Mouse (Mus musculus) spleen, postnatal 36 days (tissue): ENCODE results near the gene Phf2.
A peak's percentile ranks its signal among the peaks of the same experiment; 100 is the strongest.

ENCODE experiments used
- DNase-seq, 2 experiments: peaks; one replicate each; pipeline ENCODE4 v3.0.0; 2022; ENCODE audit warnings: low spot score in 2 of 2, mixed read lengths in 1 of 2

Phf2 gene

DNA sequence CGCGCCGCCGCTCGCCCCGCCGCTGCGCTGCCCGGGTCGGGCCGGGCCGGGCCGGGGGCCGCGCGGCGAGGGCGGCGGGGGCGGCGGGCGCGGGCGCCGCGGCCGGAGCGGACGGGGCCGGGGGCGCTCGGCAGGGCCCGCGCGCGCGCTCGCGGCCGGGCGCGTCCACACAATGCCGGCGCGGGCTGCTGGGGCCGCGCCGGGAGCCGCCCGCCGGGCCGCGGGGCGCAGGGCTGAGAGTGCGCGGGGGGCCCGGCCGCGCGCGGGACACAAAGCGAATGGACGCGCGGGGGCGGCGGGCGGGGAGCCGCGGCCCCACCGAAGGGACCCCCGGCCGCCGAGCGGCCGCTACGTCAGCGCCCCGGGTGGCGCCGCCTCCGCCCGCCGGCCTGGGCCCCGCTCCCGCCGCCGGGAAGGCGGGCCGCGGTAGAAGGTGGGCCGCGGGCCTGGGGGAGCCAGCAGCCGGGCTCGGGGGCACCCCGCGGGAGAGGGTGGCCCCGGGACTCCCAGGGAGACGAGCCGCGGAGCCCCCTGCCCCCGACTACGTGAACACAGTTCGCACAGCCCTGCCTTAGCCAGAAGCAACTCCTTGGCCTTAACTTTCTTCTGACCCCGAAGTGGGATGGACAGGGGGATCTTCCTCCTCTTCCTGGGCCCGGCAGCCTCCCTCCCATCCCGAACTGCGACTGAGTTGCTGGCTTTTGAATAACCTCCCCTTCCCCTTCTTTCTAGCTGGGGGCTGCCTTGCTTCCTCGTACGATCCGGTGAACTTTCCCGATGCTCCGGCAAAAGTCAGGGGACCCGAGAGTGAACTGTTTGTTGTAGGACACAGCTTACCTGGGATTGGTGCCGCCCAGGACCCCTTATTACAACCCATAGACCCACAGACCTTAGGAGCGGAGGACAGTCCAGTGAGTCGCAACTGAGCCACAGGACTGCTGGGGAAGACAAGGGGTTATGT lies at the start of gene Phf2:
TSS of gene Phf2 (minus strand) at position 349 of the 961 bp plus-strand sequence.
- DNase-seq, result no peak

GRCm38 (mm10) chr13:48919756-48920415 lies 49.0 kb upstream of the Phf2 start:
- DNase-seq, result no peak

- no peak for DNase-seq
These were observed 46.2 kb upstream of the Phf2 start for GRCm38 (mm10) chr13:48917113-48917599.

- no peak for DNase-seq
These were observed 42.8 kb upstream of the Phf2 start for GRCm38 (mm10) chr13:48913680-48914079.

GRCm38 (mm10) chr13:48913141-48913540 lies 42.2 kb upstream of the Phf2 start:
- no peak for DNase-seq

GRCm38 (mm10) chr13:48911426-48911825 lies 40.5 kb upstream of the Phf2 start:
- no peak for DNase-seq

DNA sequence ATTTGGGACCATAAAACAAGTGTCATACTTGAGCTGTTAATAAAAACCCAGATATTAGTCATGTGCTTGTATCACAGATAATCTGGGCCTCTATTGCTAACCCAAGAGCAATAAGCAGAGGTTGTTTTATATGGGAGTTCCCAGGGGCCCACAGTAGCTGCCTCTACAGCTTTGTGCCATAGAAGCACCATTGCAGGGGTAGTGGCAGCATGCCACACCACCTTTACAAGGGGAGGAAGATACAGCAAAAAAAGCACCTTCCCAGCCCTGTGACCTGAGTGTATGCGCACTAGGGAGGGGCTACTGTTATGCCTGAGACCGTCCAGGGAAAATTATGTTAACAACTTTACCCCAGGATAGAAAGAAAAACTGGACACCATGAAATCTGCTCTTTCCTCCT lies 34.5 kb upstream of the Phf2 start:
- no peak for DNase-seq

DNA sequence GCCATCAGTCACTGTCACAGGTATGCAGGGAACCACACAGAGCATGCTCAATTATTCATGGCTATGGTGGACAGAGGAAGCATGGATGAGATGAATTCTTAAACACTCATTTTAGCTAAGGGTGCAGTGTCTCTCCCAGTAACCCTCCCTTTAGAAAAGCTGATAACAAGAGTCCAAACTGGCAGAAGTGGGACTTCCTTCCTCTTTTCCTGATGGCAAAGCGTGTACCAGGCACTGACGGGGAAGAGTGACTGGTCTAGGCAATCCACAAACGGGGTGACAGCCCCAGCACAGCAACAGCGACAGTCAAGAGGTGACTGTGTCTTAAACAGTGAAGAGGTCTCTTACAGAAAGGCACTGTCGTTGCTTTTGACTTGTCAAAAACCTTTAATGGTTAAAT lies 24.5 kb upstream of the Phf2 start:
- no peak for DNase-seq

- no peak for DNase-seq
These were observed 19.5 kb upstream of the Phf2 start for GRCm38 (mm10) chr13:48890260-48890960.

- peak; percentile 98 for DNase-seq
These were observed 7.6 kb upstream of the Phf2 start for GRCm38 (mm10) chr13:48878534-48878933.

DNA sequence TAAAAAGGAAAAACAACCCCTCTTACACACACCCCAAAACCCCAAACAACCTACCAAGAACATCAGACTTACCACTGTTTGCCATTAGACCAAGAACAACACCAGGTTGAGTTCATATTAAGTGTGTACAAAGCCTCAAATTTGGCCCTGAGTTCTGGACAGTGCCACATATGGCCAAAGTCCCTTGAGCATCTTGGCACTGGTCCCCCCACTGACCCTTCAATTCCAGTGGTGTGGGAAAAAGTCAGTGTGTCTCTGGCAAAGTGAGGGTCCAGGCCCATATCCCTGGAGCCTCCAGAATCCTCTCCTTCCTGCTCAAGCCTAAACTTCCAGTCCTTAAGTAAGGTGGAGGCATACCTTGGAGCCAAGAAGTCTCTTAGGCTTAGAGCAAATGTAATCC lies 6.9 kb upstream of the Phf2 start:
- no peak for DNase-seq

DNA sequence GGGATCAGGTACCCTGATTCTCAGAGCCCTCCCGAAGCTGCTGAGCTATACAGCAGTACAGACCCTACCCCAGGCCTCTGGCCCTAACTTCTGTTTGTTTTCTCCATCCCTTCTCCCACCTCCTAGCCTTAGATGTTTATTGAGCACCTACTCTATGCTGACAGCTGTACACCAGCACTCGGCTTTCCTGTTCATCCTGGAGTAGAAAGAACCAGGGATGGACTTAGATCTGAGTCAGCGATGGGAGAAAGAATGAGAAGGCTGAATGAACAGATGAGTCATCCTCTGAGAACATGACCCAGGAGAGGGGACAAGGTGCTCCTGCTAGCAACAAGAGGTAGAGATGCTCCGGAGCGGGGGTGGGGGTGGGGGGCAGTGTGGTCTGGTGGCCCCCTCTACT lies 1.8 kb upstream of the Phf2 start:
- DNase-seq, result no peak

DNA sequence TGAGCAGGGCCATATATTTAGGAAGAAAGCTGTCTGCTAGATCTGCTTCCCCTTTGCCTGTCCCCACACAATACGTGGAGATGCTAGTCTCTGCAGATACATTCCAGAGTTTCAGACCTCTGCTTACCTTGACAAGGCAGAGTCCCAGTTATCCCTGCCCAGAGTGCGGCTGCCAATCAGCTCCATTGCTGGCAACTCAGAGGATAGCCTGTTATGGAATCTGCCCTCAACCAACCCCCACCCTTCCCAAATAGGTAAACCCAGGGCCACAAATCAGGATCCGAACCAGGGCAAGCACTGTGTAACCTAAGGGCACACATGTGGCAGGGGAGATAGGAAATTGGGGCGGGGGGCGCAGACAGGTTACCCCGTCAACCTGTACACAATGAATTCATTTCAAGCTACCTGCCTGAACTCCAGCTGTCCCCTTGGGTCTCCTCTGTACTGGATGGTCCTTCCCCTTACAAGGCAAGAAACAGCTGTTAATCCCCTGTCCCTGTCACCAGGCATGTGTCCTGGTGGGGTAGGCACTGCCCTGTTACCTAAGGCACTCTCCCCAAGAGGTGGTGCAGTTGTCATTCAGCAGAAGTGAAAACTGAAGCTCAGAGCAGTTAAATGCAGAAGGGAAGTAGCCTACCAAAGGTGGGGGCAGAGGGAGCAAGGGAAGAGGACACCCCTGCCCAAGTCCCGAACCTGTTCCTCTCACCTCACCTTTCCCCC lies 1.1 kb upstream of the Phf2 start:
- DNase-seq, result peak; percentile 68

GRCm38 (mm10) chr13:48869950-48870770 lies 759 bp downstream of the Phf2 start:
- DNase-seq, result peak; percentile 45 to 52

GRCm38 (mm10) chr13:48869600-48869949 lies 1.3 kb downstream of the Phf2 start:
- DNase-seq, result no peak

DNA sequence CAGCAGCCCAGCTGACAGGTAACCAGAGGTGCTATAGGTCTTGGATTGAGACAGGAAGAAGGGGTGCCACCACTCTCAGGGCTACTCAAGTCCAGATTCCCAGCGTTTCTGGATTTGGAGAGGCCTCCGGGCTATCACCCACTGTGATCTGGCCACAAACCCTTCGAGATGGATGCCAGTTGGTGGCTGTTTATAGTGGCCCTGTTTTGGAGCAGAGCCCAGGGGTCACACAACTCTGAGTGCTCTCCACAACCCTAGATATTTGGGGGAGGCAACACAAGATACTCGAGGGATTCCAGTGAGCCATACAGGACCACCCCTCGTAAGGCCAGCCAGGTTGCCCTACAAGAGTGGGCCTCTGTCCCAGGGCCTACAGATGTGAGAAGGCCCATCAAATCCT lies 1.8 kb downstream of the Phf2 start:
- DNase-seq, result no peak

DNA sequence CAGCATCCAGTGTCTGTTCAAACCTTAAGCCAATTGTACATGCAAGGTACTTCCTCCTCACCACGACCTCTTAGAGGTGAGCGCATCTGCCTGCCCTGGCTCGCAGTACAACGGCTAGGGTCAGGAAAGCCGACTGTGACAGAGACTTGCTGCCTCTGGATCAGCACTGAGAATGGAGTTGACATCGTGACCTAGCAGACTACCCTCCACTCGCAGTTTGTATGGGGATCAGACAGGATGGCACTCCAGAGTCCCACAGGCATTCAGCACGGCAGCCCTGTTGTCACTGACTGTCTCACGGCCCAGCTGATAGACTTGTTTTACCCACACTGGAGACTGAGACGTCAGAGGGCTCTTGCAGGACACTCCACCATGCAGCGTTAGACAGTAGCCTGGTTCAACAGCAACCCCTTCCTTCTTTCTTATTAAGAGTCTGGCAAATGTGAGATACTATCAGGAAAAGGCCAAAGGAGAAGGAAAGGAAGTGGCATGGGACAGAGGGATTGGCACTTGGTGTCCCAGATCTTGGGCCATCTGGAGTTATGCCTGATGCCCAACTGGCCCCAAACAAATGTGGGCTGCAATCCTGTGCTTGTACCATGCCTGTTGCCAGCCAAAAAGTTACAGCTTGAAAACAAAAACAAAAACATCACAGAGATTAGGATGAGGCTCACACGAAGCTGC lies 6.1 kb downstream of the Phf2 start:
- DNase-seq, result no peak

GRCm38 (mm10) chr13:48863556-48863955 lies 7.4 kb downstream of the Phf2 start:
- peak in 1 of 2 experiments; percentile 40 for DNase-seq

GRCm38 (mm10) chr13:48861913-48862312 lies 9.0 kb downstream of the Phf2 start:
- DNase-seq, result no peak

DNA sequence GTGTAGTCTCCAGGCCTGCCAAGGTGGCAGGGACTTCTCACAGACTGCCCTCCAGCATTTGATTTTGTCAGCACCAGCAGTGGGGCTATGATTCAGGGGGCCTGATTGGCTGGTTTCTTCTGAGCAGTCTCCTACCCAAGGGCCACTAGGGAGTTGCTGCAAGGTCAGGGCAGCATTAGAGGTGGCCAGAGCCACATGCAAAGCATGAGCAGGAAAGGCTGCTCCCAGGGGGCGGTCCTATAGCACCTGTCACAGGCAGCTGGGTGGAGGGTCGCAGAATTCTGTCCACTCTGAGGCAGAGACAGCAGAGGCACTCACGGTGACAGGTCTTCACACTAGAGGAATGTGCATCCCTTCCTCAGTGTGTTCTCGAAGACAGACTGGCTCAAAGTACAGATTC lies 12.1 kb downstream of the Phf2 start:
- DNase-seq, result peak; percentile 44 to 48
